Mouse (Mus musculus) brown adipose tissue, adult 24 weeks (tissue): ENCODE data around the gene Kif1c. TPM values are rescaled to one million over a fixed set of nuclear protein-coding genes. Genes with fewer than 3 reads are reported as not detected.
"Not testable (repeated sequence)": the region's sequence is repeated elsewhere in the genome, so short reads cannot be mapped to it uniquely, and the experiment has no call there.

Source experiments
- H3K27ac ChIP-seq: fragments of 200-500 bp; replicated peaks from 2 replicates; pipeline ENCODE4 v1.5.1; 2012; ENCODE audit warnings: low read depth, mild to moderate bottlenecking, low read length
- H3K4me1 ChIP-seq: fragments of 200-500 bp; 2 replicates; pipeline ENCODE4 v1.6.1; 2012; ENCODE audit warnings: low read length, mixed read lengths; ENCODE audit not compliant: control insufficient read depth, insufficient read depth, insufficient read length
- H3K4me3 ChIP-seq: fragments of 200-500 bp; 2 replicates; pipeline ENCODE4 v1.5.1; 2012; ENCODE audit warnings: low read depth, mild to moderate bottlenecking, low read length, moderate library complexity; ENCODE audit not compliant: insufficient read depth
- polyA plus RNA-seq: library from polyadenylated mRNA; stranded (reverse); fragments of >200 nt; gene quantifications from 2 replicates; pipeline ENCODE4 v1.2.4, GENCODE M21; 2012; ENCODE audit not compliant: missing spikeins, insufficient read depth, insufficient read length

Kif1c gene
- polyA plus RNA-seq, 1 experiment = 93.8 TPM

DNA sequence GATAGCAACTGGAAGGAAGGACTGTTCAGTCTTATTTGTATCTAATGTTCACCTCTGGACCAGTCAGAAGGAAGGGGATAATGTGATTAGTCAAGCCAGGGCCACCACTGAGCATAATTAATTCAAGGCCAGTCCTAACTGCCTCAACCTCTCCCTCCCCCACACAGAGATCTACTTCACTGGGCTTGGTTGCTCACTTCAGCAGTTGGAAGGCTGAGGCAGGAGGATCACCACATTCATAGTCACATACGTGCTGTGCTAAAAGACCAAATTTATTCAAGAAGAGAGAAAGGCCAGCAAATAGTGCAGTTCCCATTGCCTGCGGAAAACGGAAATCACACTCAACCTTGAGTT, 63.2 kb downstream of the Kif1c start:
- Histone ChIP-seq H3K4me3 (peak overlapping the region; percentile 73), H3K4me1 (0 out of 2 replicates have a peak, but pooled peaks cover 2% of the 10 kb centered on the region), H3K27ac (no peak overlapping the region)

DNA sequence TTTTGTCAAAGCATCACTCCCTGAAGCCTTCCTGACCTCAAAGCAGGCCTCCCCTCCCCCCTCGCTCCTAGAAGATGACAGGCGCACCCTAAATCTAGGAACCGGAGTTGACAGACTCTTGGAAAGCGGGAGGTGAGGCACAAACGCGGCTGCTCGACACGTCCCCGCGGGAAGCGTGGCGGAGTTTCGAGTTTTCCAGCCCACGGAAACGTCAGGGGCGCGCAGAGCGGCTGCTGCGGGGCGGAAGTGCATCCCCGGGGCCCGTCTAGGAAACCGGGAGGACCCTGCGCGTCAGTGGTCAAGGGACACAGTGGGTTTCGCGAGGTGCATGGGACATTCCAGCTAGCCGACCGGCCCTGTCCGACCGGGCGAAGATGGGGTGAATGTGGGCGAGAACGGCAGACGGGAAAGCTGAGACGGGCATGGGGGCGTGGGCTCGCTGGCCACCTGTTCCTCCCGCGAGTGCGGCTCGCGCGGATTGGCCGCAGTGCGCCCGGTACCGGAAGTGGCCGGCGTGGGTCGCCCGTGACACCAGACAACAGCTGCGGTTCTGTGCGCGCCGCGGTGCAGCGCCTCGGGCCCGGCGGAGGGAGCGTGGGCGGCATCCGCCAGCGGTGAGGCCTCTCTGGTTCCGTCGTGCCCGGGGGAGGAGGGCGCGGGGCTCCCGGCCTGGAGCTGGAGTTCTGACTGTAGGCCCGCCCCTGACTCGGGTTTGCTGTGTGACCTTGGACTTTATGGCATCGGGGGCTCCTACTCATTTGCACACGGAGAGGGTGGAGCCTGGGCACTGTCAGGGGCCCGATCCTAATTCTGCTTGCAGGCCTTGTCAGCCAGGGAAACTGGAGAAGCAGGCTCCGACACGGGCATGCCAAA, 63.8 kb downstream of the Kif1c start, which contains the start of gene Zfp3:
Gene Zfp3 (plus strand): TSS at position 274 of the 873 bp plus-strand sequence.
- peak within 1 kb of the TSS; percentile 73 for H3K4me3 ChIP-seq
- 0 out of 2 replicates have a peak, but pooled peaks cover 2% of the 10 kb centered on the region for H3K4me1 ChIP-seq
- peak within 1 kb of the TSS; percentile 45 for H3K27ac ChIP-seq

DNA sequence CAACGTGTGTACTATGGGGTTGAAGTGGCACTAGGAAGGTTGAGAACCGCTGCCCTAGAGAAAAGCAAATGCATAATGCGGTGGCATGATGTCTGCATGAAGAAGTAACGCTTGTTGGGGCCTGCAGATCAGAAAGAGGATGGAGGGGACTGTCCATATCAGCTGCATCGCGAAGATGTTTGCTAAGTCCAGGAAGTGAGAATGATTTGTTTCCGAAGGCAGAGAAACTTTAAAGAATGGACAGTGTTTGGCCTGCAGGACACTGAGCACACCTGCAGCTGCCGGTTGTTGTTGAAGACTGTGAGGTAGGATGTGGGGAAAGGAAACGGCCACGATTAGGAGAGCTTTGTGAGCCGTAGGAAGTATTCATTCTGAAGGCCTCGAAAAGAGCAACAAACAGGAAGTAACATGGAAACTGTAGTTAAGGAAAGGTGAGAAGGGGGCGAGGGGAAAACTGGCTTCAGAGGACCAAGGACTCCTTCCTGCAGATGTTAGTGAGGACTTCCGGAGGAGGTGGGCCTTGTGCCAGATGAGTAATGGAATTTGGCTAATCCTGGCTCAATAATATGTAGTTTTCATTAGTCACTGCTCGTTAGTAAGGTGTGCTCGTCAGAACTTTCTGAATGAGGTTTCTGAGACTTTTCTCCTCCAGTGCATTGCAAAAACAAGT, 65.6 kb downstream of the Kif1c start:
- Histone ChIP-seq H3K4me3 (0 out of 2 replicates have a peak overlapping the region, but pooled peaks have one; percentile 9), H3K27ac (peak overlapping the region; percentile 45), H3K4me1 (0 out of 2 replicates have a peak, but pooled peaks cover 2% of the 10 kb centered on the region)

DNA sequence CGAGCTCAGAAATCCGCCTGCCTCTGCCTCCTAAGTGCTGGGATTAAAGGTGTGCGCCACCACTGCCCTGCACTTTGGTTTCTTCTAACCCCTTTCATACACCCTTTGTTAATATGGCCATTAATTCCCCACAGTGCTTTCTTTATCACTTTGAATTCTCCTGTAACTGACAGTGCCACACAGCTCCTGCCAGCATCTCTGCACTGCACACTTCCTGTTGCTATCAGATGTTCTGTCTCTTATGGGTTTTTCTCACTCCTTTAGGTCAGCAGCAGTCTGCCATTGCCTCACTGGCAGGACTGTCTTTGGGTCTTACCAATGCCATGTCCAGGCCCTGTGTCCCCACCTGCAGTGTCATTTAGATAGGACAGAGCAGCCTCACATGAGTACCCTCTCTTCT, 70.5 kb downstream of the Kif1c start:
- H3K27ac ChIP-seq = no peak overlapping the region
- H3K4me3 ChIP-seq = no peak overlapping the region
- peaks cover 3% of the 10 kb centered on the region; the same call in 1 of the 2 replicates for H3K4me1 ChIP-seq

DNA sequence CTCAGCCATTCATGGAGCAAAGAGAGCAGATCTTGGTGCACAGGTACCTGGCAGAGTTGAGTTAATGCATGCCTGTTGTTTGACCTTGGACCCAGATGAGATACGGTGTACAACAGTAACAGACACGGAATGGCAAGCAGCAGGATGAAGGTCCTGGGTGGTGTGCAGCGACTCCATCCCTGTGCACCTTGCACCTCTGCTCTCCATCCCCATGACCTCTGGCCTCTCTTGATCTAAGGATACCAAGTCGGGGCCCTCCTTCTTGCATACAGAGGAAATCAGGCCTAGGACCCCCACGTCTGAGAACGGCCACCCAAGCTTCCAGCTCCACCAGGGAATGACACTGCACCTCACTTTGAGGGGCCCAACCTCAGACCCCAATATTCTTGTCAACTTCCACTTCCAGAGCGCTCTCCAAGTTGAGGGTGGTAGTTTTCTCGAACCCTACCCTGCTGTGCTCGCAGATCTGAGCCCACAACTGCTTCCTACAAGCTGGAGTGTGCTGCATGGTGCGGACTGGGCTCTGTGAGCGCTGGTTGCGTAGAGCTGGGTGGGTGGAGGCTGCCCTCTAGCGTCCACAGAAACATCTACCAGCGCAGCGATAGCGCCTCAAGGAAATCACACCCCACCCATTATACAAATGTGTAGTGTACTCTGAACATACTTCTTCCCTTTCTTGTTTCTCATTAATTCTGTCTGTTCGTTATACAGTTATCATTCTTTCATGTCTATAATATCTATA, 76.7 kb downstream of the Kif1c start:
- Histone ChIP-seq H3K4me1 (peaks cover 3% of the 10 kb centered on the region; the same call in 1 of the 2 replicates), H3K27ac (no peak overlapping the region), H3K4me3 (no peak overlapping the region)

DNA sequence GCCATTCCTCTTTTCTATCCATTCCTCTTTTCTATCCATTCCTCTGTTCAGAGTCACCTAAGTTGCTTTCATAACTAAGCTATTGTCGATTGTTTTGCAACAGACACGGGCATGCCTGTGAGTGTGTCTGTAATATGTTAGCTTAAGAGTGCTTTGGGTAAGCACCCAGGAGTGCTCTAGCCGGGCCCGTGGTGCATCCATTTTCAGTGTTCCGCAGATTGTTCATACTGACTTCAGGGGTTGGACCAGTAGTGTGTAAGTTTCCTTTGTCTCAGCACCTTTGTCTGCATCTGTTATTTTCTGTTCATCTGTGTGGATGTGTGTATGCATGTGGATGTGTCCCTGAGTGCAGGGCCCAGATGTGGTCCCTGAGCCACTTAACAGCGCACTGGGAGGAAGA, 77.3 kb downstream of the Kif1c start:
- H3K4me1 ChIP-seq = peaks cover 3% of the 10 kb centered on the region; the same call in 1 of the 2 replicates
- no peak overlapping the region for H3K4me3 ChIP-seq
- H3K27ac ChIP-seq = no peak overlapping the region

DNA sequence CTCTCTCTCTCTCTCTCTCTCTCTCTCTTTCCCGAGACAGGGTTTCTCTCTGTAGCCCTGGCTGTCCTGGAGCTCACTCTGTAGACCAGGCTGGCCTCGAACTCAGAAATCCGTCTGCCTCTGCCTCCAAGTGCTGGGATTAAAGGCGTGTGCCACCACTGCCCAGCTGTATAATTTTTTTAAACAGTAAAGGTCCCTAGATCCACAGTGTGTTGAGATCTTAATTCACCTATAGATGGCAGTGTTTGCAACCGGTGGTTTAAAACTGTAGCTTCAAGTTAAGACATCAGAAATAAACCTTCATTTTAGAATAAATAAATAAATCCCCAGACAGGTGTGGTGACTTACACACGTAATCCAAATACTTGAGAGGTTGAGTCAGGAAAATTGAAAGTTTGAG, 77.7 kb downstream of the Kif1c start:
- not testable (repeated sequence) for H3K4me1 ChIP-seq, H3K27ac ChIP-seq, H3K4me3 ChIP-seq

Other genes with a start within 250 kb of the Kif1c start
- 15.0 and 16.7 TPM in 2 replicates for gene Med11, start 248.6 kb upstream of the Kif1c start, polyA plus RNA-seq
- gene Zmynd15, start 241.1 kb upstream of the Kif1c start, polyA plus RNA-seq = 0.42 TPM in 1 of 2 replicates, not detected in the other
- gene Cxcl16, start 240.6 kb upstream of the Kif1c start, polyA plus RNA-seq = 5.0 TPM in 2 replicates
- gene Tm4sf5, start 195.3 kb upstream of the Kif1c start, polyA plus RNA-seq = not detected in 2 replicates
- gene Vmo1, start 185.9 kb upstream of the Kif1c start, polyA plus RNA-seq = not detected in 2 replicates
- not detected in 2 replicates for gene Gltpd2, start 181.4 kb upstream of the Kif1c start, polyA plus RNA-seq
- 221 and 229 TPM in 2 replicates for gene Psmb6, start 175.2 kb upstream of the Kif1c start, polyA plus RNA-seq
- gene Gm40193, start 167.6 kb upstream of the Kif1c start, polyA plus RNA-seq = not detected in 2 replicates
- gene Pld2, start 160.5 kb upstream of the Kif1c start, polyA plus RNA-seq = 2.2 and 5.9 TPM in 2 replicates
- gene Mink1, start 137.7 kb upstream of the Kif1c start, polyA plus RNA-seq = 14.5 and 18.5 TPM in 2 replicates
- not detected in 2 replicates for gene 4930544D05Rik, start 84.7 kb upstream of the Kif1c start, polyA plus RNA-seq
- not detected in 2 replicates for gene Chrne, start 81.3 kb upstream of the Kif1c start, polyA plus RNA-seq
- not detected in 2 replicates for gene Gp1ba, start 61.4 kb upstream of the Kif1c start, polyA plus RNA-seq
- gene Rnf167, start 53.3 kb upstream of the Kif1c start, polyA plus RNA-seq = 44.0 and 52.3 TPM in 2 replicates
- 166 and 170 TPM in 2 replicates for gene Slc25a11, start 53.1 kb upstream of the Kif1c start, polyA plus RNA-seq
- gene Pfn1, start 45.9 kb upstream of the Kif1c start, polyA plus RNA-seq = 244 and 265 TPM in 2 replicates
- 40.8 and 79.3 TPM in 2 replicates for gene Eno3, start 43.3 kb upstream of the Kif1c start, polyA plus RNA-seq
- gene Spag7, start 31.1 kb upstream of the Kif1c start, polyA plus RNA-seq = 74.7 and 107 TPM in 2 replicates
- gene Camta2, start 12.4 kb upstream of the Kif1c start, polyA plus RNA-seq = 15.8 and 16.3 TPM in 2 replicates
- 15.7 and 24.0 TPM in 2 replicates for gene Inca1, start 393 bp upstream of the Kif1c start, polyA plus RNA-seq
- 3.5 and 5.5 TPM in 2 replicates for gene Zfp3, start 63.7 kb downstream of the Kif1c start, polyA plus RNA-seq
- not detected in 2 replicates for gene Scimp, start 112.0 kb downstream of the Kif1c start, polyA plus RNA-seq
- gene Rabep1, start 144.2 kb downstream of the Kif1c start, polyA plus RNA-seq = 20.5 and 22.8 TPM in 2 replicates